Mouse (Mus musculus): Measurements from ENCODE around the gene Mfsd9.

Mfsd9 gene

DNA sequence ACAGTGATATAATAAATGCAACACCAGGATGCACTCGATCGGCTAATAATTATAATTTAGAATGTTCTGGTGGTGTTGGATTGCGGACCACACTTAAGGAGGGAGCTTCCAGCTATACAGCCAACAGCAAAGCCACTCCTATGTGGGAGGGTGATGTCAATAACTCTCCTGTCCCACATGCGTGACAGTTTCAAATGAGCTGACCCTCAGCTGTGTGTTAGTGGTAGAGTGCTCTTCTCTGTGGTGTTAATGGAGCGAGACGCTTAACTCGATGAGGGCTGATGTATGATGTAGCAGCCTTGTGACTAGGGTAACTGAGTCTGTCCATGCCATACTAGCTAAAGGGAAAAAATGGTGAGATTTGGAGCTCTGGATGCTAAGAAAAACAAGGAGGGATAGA lies 7.0 kb downstream of the Mfsd9 start:
- no peak for DNase-seq (ENCODE audit: low read depth)

DNA sequence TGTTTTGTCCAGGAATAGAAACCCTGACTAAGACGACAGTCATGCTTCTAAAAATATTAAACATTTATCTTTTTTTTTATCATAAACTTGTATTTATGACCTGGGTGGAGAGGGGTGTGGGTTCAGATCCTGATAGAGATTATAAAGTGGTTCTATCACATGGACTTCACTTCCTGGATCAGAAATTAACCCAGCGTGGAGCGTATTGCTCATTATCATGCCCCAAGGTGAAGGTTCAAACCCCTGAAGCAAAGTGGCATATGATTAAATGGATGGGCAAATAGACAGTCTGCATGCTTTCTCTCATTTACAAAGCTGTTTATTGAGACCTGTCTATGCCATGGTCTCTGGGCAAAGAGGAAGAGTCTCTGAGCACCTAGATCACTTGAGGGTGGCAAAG lies 13.7 kb downstream of the Mfsd9 start:
- no peak for DNase-seq (ENCODE audit: low read depth)

DNA sequence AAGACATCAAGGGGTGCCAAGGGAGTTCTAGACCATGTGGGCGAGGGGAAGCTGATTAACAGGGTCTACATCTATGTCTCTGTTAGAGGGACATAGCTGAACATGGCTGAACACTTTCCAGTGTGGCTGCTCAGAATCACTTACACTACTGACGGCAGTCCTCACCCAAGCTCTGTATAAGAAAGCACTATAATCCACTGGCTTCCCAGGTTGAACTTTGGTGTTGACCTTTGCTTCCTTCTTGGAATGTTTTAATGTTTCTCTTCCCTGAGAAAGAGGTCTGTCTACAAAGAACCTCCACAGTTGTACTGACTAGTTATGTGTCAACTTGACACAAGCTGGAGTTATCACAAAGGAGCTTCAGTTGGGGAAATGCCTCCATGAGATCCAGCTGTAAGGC lies 14.4 kb downstream of the Mfsd9 start:
- no peak for DNase-seq (ENCODE audit: low read depth)

GRCm38 (mm10) chr1:40774040-40774439 lies 16.4 kb downstream of the Mfsd9 start:
- no peak for DNase-seq (ENCODE audit: low read depth)

DNA sequence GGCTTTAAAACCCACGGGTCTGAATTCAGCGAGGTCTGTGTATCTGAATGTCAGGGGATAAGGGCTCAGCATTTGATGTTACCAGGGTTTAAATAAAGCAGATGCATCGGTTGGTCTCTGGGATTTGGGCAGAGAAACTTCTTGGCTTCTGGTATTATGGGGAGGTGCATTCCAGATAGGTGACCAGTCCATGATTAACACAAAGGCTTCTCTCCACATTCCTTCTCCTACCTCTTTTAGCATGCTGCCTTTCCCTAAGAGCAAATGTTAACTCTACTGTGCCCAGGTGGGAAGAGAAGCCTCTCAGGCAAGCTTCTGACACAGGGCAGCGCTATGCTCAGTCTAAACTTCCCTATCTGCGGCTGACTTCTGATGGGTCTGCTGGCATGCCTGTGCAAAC lies 17.3 kb downstream of the Mfsd9 start:
- DNase-seq (ENCODE audit: low read depth): no peak

DNA sequence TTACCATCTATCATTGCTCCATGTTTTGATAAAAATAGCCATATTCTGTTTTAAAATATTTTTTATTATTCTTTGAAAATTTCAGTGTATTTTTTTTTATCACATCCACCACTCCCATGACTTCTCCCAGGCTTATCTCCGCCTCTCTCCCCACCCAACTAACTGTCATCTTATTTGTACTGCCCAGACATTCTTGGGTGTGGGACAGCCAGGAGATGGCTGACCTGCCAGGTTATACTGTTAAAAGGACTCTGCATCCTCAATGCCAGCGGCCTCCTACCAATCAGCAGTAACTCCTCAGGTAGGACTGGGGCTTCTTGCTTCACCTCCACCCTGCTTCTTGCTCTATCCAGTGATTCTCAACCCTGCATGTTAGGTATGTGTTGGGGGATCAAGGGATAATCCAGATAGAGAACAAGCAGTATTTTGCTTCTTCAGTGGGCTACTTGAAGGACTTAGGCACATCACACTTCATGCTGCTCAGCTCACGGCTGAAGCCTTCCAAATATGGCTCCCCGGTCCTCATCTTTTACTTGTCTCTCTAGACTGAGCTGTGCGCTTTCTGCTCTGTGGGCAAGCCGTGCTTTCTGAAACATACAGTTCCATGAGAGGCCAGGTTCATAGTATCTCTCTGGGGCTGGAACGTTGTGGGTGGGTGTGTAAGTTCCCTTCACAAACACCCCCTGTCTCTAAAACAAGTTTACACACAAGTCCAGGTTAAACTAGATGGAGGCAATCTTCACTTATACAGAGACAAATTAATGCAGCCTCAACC lies 19.1 kb downstream of the Mfsd9 start:
- DNase-seq (ENCODE audit: low read depth): no peak

- DNase-seq (ENCODE audit: low read depth): no peak
Measured at GRCm38 (mm10) chr1:40769331-40769894, 21.1 kb downstream of the Mfsd9 start.

GRCm38 (mm10) chr1:40768606-40769005 lies 21.9 kb downstream of the Mfsd9 start:
- peak; percentile 19 for DNase-seq (ENCODE audit: low read depth)

DNA sequence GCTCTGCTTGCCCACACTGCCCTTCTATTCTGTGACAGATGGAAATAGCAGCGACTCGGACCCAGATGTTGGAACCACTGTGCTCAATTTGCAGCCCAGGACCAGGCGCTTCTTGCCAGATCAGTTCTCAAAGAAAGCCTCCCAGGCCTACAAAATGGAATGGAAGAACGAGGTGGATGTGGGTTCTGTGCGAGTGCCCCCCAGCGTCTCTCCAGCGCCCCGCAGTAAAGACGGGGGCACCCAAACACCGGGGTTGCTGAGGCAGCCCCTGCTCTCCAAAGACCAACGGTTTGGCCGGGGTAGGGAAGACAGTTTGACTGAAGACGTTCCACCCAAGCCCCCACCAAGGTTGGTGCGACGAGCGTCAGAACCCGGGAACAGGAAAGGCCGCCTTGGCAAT lies 22.9 kb downstream of the Mfsd9 start:
- DNase-seq (ENCODE audit: low read depth): no peak

- no peak for DNase-seq (ENCODE audit: low read depth)
Measured at GRCm38 (mm10) chr1:40765521-40765920, 25.0 kb downstream of the Mfsd9 start.

DNA sequence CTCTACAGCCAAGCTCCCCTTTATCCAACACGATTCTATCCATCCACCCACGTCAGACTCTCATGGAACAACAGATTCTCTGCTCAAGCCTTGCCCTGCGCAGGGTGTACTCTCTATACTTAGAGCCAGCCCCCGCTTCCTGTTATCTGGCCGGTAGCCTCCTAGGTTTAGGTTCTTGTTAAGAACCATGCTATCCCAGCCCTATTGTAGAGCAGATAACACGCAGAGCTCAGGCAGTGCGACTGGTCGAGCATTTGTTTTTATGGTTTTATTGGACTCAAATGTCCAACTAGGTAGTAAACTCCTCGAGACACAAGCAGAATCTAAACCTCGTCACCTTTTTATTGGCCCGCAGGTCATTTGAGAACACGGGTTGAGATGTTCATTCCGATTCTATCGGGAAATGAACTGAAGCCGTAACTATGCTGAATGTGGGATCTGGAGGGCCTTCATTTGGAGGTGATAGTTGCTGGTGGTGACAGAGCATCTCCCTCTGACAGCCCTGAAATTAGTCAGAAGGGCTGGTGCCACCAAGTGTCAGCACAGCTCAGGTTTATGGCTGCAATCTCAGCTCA lies 25.7 kb downstream of the Mfsd9 start:
- DNase-seq (ENCODE audit: low read depth): no peak

DNA sequence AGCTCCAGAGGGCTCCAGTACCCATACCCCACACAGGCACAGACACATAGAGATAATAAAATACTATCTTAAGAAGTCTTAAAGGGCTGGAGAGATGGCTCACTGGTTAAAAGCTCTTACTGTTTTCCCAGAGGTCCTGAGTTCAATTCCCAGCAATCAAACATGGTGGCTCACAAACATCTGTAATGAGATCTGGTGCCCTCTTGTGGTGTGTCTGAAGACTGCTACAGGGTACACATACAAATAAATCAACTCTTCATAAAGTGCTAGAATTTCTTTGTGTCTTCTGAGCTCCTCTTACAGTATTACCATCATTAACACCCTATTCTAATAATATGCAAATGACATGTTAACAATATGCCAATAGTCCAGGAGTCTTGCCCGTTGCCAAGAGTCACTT lies 26.4 kb downstream of the Mfsd9 start:
- DNase-seq (ENCODE audit: low read depth): no peak

DNA sequence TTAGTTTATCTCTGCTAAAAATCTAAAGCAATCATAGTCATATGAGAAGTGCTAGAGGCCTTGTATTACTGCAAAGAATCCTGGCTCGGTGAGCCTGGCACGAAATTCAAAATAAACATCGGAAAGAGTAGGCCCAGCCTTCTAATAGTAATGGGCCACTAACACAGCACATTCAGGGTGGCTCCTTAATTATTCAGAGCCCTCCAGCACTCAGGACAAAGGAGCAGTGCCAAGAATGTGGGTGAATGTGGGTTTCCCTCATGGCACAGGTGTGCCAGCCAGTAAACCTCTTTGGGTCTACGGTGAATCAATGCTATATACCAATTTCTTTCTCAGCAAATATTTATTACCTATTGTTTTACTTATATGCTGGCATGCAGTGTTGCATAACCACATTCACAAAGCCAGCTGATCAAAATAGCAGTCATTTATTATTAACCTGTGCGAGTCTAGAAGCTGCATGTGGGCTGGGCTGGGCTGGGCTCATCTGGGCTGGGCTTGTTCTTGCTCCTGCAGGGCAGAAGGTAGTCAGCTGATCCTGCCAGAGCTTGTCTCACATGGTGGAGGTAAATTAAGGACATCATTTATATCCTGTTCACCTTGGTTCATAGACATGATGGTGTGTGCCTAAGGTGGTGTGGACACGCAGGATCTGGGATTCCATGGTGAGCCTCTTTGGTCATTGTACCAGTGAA lies 30.6 kb downstream of the Mfsd9 start:
- no peak for DNase-seq (ENCODE audit: low read depth)

GRCm38 (mm10) chr1:40746089-40746488 lies 44.4 kb downstream of the Mfsd9 start:
- no peak for DNase-seq (ENCODE audit: low read depth)

DNA sequence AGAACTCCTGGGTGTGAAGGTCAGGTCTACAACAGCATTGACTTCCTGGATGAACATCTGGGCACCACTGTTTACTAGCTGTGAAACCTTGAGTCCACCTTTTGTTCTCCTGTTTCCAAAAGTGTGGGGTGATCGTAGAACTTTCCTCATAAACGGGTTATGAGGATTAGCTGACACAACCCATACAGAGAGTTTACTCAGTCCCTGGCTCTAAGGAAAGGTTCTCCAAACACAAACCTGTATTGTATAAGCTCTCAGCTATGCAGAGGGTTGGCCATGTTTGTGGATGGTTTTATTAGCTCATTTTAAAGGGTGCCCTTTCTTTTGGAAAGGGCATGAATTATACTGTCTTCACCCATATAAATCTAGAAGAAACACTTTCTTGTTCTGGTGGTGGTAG lies 49.7 kb downstream of the Mfsd9 start:
- no peak for DNase-seq (ENCODE audit: low read depth)

- DNase-seq (ENCODE audit: low read depth): peak; percentile 45
Measured at GRCm38 (mm10) chr1:40738246-40738645, 52.2 kb downstream of the Mfsd9 start.

DNA sequence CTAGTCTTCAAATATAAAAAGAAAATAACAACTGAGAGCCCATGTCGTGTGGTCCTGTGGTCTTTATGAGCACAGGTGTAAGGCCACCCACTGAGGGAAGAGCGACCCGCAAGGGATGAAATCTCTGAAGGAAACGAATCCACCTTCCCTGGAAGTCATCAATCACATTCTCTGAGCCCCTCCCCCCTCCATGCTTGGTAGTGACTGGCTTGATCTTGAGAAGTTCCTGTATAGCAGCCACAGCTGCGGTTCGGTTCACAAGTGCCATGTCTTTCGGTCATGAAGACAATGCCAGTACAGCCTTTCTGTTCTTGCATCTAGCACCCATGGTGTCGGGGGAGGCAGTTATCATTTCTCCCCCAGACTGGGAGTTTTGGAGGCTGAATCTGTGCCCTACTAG lies 52.8 kb downstream of the Mfsd9 start:
- DNase-seq (ENCODE audit: low read depth): no peak

GRCm38 (mm10) chr1:40728636-40729035 lies 61.9 kb downstream of the Mfsd9 start:
- DNase-seq (ENCODE audit: low read depth): no peak

- DNase-seq (ENCODE audit: low read depth): no peak
Measured at GRCm38 (mm10) chr1:40727404-40727803, 63.1 kb downstream of the Mfsd9 start.

- DNase-seq (ENCODE audit: low read depth): no peak
Measured at GRCm38 (mm10) chr1:40726051-40726450, 64.4 kb downstream of the Mfsd9 start.

Data from naive thymus-derived CD4-positive, alpha-beta T cell, adult 2 months (primary cell).